Mouse (Mus musculus): Measurements from ENCODE around the gene Caprin2. TPM values are rescaled to one million over a fixed set of nuclear protein-coding genes. Genes with fewer than 3 reads are reported as not detected.

Caprin2 gene
- 1.5 and 1.6 TPM in 2 replicates for polyA plus RNA-seq (2012)

GRCm38 (mm10) chr6:148895773-148896506 lies at the start of gene Caprin2:
Caprin2 (minus strand) TSS chr6:148896237.

DNA sequence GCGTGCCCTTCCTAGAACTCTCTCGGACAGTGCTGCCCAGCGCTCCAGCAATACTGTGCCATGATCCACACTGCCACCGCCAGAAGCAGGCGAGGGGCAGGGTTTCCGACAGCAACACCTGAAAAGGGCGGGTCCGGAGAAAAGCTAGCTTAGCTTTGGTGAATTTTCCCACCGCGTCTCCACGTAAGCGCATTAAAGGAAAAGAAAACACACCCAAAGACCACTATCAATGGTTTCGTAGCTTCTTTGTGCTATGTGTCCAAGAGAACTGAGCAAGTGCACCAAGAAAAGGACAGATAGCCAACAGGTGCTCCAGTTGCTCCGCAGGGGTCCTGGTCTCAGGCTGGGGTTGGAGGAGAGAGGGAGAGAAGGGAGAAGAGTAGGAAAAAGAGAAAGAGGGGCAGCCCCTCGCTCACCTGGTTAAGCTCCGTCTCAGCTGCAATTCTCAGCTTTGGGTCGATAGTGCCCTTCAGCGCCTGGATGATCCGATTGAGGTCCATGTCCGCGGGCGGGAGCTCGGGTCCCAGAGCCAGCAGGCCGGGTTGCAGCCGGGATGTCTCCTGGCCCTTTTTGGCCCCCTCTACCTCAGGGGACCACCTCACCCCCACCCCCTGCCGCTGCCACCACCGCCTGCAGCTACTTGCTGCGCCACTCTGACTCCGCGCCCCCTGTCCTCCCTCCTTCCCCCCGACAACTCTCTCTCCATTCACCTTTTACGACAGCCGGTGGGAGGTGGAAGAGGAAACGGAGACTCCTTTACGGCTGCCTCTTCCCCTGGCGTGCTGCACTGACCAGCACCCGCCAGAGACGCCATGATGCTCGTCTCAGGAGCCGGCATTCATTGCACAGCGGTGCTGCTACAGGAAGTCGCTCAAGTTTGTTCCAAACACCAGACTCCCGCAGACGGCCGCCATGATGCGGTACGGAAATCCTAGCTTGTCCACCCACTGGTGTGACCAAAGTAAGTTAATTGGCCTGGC lies 65.0 kb downstream of the Caprin2 start, which contains the start of gene Ipo8:
Ipo8 (minus strand) TSS at position 720 of the 980 bp plus-strand sequence.

Other genes starting within 250 kb of the Caprin2 start
- 9.8 and 12.5 TPM in 2 replicates for gene Ipo8, start 64.8 kb downstream of the Caprin2 start, polyA plus RNA-seq (2012)
- gene Sinhcaf, start 50.2 kb upstream of the Caprin2 start, polyA plus RNA-seq (2012), result 50.1 and 69.4 TPM in 2 replicates
- 0.99 TPM in 2 replicates for gene Dennd5b, start 205.4 kb upstream of the Caprin2 start, polyA plus RNA-seq (2012)
- not detected in 2 replicates for gene Gm10203, start 233.9 kb upstream of the Caprin2 start, polyA plus RNA-seq (2012)
- 0.12 and 0.28 TPM in 2 replicates for gene Etfbkmt, start 243.6 kb upstream of the Caprin2 start, polyA plus RNA-seq (2012)

All from megakaryocyte-erythroid progenitor cell, adult 5 weeks (primary cell).